Mouse (Mus musculus) erythroblast, embryonic 14.5 days (primary cell): ENCODE data around the gene Napb.

Experiments
- GATA1 ChIP-seq: IDR thresholded peaks from 2 replicates; pipeline ENCODE4 v1.6.1; 2012; ENCODE audit warnings: low read length, inconsistent platforms, mixed read lengths
- TAL1 ChIP-seq: IDR thresholded peaks from 3 replicates; pipeline ENCODE4 v1.6.1; 2012; ENCODE audit warnings: low read length, inconsistent platforms, mixed read lengths

- TF ChIP-seq TAL1 (no peak), GATA1 (no peak)
These were observed 45.4 kb downstream of the Napb start for GRCm38 (mm10) chr2:148686862-148687261.
